Mouse (Mus musculus): ENCODE results near the gene Myo18a. TPM values are rescaled to one million over a fixed set of nuclear protein-coding genes. Genes with fewer than 3 reads are reported as not detected.

Myo18a gene
- total RNA-seq, 2 experiments from 2014 or later: 159 to 173 TPM

GRCm38 (mm10) chr11:77770346-77770745 lies 7.3 kb downstream of the Myo18a start:
- no peak for DNase-seq (ENCODE audit: low spot score in 2 of 2)

GRCm38 (mm10) chr11:77771879-77772713 lies 9.1 kb downstream of the Myo18a start:
- DNase-seq (ENCODE audit: low spot score in 2 of 2): no peak

GRCm38 (mm10) chr11:77775701-77776400 lies 12.8 kb downstream of the Myo18a start:
- no peak for DNase-seq (ENCODE audit: low spot score in 2 of 2)

- no peak for DNase-seq (ENCODE audit: low spot score in 2 of 2)
Observed at GRCm38 (mm10) chr11:77777436-77777835, 14.4 kb downstream of the Myo18a start.

GRCm38 (mm10) chr11:77777937-77778336 lies 14.9 kb downstream of the Myo18a start:
- no peak for DNase-seq (ENCODE audit: low spot score in 2 of 2)

- no peak for DNase-seq (ENCODE audit: low spot score in 2 of 2)
Observed at GRCm38 (mm10) chr11:77779240-77779639, 16.2 kb downstream of the Myo18a start.

GRCm38 (mm10) chr11:77781088-77781487 lies 18.0 kb downstream of the Myo18a start:
- DNase-seq (ENCODE audit: low spot score in 2 of 2): no peak

- no peak for DNase-seq (ENCODE audit: low spot score in 2 of 2)
Observed at GRCm38 (mm10) chr11:77782104-77782815, 19.2 kb downstream of the Myo18a start.

- no peak for DNase-seq (ENCODE audit: low spot score in 2 of 2)
Observed at GRCm38 (mm10) chr11:77783211-77783746, 20.2 kb downstream of the Myo18a start.

- DNase-seq (ENCODE audit: low spot score in 2 of 2): peak in 1 of 2 experiments; percentile 69
Observed at GRCm38 (mm10) chr11:77783747-77784646, 21.0 kb downstream of the Myo18a start.

GRCm38 (mm10) chr11:77784894-77785293 lies 21.8 kb downstream of the Myo18a start:
- no peak for DNase-seq (ENCODE audit: low spot score in 2 of 2)

- DNase-seq (ENCODE audit: low spot score in 2 of 2): no peak
Observed at GRCm38 (mm10) chr11:77785396-77785767, 22.3 kb downstream of the Myo18a start.

- DNase-seq (ENCODE audit: low spot score in 2 of 2): no peak
Observed at GRCm38 (mm10) chr11:77785768-77786561, 22.9 kb downstream of the Myo18a start.

- no peak for DNase-seq (ENCODE audit: low spot score in 2 of 2)
Observed at GRCm38 (mm10) chr11:77787707-77788106, 24.7 kb downstream of the Myo18a start, which contains the start of gene Gm10277. Gene Gm10277 (minus strand): TSS chr11:77787747.

- DNase-seq (ENCODE audit: low spot score in 2 of 2): no peak
Observed at GRCm38 (mm10) chr11:77789512-77789911, 26.5 kb downstream of the Myo18a start.

GRCm38 (mm10) chr11:77790286-77790685 lies 27.2 kb downstream of the Myo18a start:
- DNase-seq (ENCODE audit: low spot score in 2 of 2): no peak

- DNase-seq (ENCODE audit: low spot score in 2 of 2): peak in 1 of 2 experiments; percentile 55
Observed at GRCm38 (mm10) chr11:77791241-77791727, 28.2 kb downstream of the Myo18a start.

GRCm38 (mm10) chr11:77791752-77792565 lies 28.9 kb downstream of the Myo18a start:
- DNase-seq (ENCODE audit: low spot score in 2 of 2): no peak

GRCm38 (mm10) chr11:77792566-77792909 lies 29.5 kb downstream of the Myo18a start:
- DNase-seq (ENCODE audit: low spot score in 2 of 2): peak in 1 of 2 experiments; percentile 58

Data from layer of hippocampus, postnatal 14 days (tissue).